Mouse (Mus musculus) heart, postnatal 25 days (tissue): ENCODE measurements around the gene Sh2d1b1. TPM values are rescaled to one million over a fixed set of nuclear protein-coding genes. Genes with fewer than 3 reads are reported as not detected.
"Not testable (repeated sequence)": the region's sequence is repeated elsewhere in the genome, so short reads cannot be mapped to it uniquely, and the experiment has no call there.

Source experiments
- DNase-seq: peaks from one replicate; pipeline ENCODE4 v3.0.0; 2022; ENCODE audit warnings: low spot score
- intact Hi-C: fragments of 180-260 bp; cut with DNase I; formaldehyde crosslinking; loops from one replicate; pipeline ENCODE4 v1.15.1; 2025
- total RNA-seq, 2 experiments: library from RNA; stranded (reverse); gene quantifications; 2 replicates each; pipeline ENCODE4 v1.2.3; 2021

The Sh2d1b1 gene
- total RNA-seq, result under 1 TPM; 0.13 to 0.14 TPM

DNA sequence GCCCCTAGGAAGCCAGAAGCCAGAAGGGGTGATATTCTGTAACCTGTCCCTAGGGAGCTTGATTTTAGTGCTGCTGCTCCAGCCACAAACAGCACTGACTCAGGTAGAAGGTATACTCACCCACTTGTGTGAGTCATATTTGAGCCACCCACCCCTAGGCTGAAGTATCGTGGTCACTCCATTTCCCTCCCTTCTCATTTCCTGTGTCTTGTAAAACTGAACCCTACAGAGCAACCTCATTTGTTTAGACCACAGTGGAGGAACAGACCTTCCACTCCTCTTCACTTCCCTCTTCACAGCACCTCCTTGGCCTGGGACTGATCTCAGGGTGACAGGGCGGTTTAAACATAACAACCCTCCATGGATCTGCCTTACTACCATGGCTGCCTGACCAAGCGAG is at the start of gene Sh2d1b1:
Sh2d1b1 (plus strand) TSS at position 305 of the 400 bp plus-strand sequence.
- DNase-seq, result no peak
- intact Hi-C loops, result no loop called here

DNA sequence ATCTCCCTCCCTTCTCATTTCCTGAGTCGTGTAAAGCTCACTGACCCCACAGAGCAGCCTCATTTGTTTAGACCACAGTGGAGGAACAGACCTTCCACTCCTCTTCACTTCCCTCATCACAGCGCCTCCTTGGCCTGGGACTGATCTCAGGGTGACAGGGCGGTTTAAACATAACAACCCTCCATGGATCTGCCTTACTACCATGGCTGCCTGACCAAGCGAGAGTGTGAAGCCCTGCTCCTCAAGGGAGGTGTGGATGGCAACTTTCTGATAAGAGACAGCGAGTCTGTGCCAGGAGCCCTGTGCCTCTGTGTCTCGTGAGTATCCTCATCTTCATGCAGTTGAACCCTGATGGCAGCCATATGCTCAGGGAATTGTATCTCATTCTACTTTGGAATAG is 44.4 kb upstream of the Sh2d1b1 start, which contains the start of gene Sh2d1b2:
Sh2d1b2 (plus strand) TSS at position 62 of the 400 bp plus-strand sequence.
- DNase-seq, intact Hi-C loops: not testable (repeated sequence)

DNA sequence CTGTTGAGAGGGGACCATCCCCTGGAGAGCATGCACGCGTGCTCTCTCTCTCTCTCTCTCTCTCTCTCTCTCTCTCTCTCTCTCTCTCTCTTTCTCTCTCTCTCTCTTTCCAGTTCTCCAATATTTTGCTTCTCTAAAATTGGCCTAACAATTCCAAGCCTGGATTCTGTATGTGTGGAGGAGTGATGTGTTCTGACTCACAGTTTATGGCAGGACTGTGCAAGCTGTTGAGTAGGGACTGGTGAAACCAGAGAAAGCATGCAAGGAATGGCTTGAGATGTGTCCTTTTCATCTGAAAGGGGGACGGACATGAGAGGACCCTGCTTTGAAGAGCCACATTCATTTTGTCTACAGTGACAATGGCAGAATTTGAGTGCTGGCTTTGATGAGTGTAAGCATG is 32.1 kb upstream of the Sh2d1b1 start:
- no peak for DNase-seq
- intact Hi-C loops, result no loop called here

DNA sequence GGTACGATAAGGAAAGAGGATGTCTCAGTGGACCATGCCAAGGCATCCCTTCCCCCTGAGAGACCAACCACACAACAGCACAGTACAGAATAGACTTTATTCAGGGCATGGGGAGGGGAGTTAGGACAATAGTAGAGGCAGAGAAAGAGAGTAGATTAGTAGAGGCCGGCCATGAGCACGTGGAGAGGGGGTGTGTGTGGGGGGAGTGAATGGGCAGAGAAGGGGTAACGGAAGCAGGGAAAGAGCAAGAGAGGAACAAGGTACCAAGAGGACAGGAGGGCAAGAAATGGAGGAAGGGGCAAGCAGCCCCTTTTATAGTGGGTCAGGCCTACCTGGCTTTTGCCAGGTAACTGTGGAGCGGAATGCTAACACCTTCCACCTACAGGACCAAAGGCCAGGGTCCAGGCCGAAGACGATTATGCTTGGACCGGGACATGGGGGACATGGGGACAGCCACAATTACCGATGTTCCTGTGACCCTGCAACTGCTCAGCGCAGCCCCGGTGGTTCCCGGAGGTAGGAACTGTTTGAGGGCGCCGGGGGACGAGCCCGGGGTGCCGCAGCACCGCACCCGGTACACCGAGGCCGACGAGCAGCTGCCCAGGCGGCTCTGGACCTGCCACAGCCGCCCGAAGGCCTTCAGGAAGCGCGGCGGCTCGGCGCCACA is 22.1 kb upstream of the Sh2d1b1 start:
- intact Hi-C loops, result no loop called here

DNA sequence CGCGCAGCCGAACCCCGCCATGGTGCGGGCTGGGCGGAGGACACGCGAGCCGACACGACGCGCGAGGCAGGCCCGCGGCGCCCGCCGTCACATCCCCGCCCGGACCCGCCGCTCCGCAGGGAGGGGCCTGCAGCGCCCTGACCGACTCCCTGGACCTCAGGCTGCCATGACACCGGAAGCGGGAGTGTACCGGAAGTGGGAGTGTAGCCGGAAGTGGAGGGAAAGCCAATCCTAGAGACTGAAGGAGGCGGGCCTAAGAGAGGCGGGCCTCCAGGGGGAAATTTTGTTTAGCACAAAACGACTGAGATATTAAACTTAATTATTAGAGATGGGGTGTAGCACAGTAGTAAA is 21.6 kb upstream of the Sh2d1b1 start:
- peak; percentile 76 for DNase-seq
- intact Hi-C loops, result no loop called here

More for the DNA sequence above, 22.1 kb upstream of the Sh2d1b1 start:
- no peak for DNase-seq

DNA sequence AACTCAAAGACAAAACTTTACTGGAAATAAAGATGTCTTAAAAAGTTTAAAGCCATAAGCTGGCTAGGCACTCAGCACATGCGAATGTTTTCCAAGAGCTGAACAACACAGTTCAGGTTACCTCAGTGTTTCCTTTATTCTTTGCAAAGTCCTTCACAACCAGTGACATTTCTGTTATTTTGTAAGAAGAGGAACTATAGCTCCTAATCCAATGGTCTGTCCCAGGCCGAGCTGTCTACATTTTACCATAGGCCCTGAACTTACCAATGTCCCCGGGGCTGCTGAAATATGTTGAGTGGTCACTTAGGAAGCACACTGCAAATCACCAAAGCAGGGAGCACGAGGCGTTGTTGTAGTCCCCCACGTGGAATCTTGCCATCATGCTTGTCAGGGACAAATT is 6.8 kb upstream of the Sh2d1b1 start:
- no peak for DNase-seq
- intact Hi-C loops, result no loop called here

DNA sequence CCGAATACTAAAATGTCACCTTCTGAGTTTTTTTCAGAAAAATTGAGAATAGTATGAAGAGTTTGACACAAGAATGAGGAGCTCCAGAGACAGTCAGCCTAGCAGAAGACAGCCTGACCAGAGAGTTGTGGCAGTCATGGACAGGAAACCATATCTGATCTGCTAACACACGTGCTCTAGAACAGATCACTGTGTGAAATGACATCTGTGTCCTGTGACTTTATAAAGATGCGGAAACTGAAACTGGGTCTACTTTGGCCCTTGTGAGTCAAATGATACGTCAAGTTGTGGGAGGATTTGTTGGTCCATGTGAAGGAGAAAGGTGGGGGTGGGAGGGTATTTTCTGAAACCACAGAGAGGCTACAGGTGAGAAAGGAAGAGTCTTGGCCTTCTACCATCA is 6.4 kb upstream of the Sh2d1b1 start:
- intact Hi-C loops, result no loop called here
- DNase-seq, result no peak

DNA sequence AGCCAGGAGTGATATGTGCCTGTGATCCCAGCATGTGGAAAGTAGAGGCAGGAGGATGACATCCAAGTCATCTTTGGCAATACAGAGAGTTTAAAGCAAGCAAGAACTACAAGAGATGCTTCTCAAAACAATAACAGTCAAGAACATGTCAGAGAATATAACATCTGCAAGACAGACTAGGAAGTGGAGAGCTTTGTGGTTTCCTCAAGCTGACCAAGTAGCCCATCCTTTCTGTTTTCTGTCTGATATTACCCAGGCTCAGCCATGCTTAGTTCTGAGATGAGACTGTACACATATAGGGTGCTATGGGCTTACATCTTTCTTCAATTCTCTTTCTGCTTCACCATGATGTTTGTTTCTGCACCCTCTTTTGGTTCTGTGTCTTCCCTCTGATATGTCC is 3.9 kb upstream of the Sh2d1b1 start:
- intact Hi-C loops, result no loop called here
- DNase-seq, result no peak

DNA sequence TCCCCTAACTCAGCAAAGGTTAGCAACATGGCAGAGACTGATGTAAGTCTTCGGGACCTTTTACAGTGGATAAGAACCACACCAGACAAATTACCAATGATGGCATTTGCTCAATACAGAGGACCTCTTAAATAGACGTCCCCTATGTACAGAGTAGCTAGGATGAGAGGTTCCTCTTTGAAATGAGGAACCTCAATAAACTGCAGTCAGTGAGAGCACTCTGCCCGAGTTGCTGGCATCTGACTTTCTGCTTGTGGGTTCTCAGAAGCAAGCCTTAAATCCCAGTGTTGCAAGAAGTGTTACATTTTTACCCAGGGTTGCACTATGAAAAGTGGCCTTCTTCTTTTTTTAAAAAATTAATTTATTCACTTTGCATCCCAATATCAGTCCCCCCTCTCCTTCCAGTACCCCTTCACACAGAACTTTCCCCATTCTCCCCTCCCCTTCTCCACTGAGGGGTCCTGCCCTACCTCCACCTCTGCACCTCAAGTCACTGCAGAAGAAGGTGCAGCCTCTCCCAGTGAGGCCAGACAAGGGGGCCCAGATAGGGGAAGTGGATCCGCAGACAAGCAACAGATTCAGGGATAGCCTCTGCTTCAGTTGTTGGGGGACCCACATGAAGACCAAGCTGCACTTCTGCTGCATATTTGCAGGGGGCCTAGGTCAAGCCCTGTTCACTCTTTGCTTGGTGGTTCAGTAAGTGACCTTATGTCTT is 5.5 kb downstream of the Sh2d1b1 start:
- DNase-seq, result no peak
- intact Hi-C loops, result loop anchor here (10.0 kb wide), 1 partner anchor 552 kb away; no protein-coding TSS in a partner anchor

DNA sequence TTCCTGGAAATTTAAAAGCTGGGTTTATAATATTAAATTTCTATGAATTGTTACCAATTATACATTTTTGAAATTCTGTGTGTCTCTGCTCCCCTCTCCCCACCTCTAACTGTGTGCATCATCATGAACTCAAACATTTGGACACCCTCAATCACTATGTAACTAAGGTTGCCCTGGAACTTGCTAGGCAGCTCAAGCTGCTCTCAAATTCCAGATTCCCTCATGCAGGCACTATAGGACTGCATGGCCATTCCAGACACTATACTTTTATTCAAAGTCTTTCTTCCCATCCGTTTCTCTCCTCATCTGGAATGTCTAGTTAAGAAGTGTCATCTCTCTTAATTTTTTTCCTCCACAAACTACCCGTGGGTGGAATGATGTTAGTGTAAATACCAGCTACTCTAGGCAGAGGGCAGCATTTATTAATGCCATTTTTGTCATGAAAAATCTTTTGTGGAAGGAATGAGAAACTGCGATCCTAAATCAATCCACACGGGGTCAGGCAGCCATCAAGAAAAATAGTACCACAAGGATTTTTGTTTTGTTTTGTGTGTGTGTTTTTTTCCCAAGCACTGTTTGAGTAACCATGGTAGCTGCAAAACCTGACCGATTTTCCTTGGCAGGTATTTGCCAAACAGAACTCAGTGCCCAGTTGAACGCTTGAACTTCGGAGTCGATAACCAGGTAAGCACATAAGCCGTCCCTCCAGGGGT is 15.3 kb downstream of the Sh2d1b1 start:
- DNase-seq, result no peak

DNA sequence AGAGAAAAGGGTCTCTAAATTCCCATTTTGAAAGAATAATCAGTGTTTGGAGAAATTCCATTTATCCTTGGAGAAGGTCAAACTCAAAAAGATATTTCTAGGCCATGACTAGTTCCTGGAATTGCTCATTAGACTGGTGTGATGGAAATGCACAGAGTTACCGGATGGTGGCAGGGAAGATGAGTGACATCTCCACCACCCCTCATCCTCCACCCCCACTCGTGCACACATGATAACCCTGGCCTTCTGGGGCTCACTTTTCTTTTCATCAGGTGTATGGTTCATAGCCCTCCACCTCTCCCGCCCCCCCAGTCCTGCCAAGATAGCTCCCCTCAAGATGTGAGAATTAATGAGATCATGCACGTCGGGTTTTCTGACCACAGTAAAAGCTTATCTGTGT is 16.1 kb downstream of the Sh2d1b1 start:
- no peak for DNase-seq
- intact Hi-C loops, result loop anchor here (2.0 kb wide), 1 partner anchor 320 kb away; no protein-coding TSS in a partner anchor

More for the DNA sequence above, 15.3 kb downstream of the Sh2d1b1 start:
- intact Hi-C loops, result loop anchor here (2.0 kb wide), 1 partner anchor 320 kb away; no protein-coding TSS in a partner anchor

DNA sequence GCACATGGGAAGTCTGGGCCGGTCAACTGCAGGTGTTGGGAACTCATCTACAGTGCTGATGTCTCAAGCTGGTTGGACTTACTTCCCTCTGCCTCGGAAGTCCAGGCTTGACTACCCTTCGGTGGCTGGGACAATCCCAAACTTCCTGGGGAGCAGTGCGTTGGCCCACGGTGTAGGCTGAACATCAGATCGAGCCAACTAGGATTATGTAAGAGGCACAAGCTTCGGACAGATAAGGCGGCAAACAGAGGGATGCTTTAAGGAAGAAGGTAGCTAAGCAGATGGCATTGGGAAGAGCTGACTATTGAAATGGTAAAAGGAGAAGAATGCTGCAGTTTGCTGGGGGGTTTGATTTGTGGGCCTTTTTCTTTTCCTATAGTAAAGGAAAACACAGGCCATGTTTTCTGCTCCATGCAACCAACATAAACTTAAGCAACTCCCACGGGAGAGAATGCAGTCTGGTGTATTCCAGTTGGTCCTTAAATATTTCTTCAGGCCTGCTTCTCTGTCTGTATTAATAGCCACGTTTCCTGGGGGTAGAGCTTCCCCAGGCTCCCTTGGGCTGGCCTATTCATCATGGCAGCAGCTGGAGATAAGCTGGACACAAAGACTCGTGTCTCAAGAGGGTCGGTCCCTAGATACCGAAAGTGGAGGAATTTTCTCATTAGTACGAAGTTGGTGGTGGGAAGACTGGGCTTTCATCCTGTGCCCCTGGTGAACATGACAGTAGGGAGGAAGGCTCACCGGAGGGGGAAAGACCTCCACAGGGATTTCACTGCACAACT is 17.9 kb downstream of the Sh2d1b1 start:
- DNase-seq, result no peak
- intact Hi-C loops, result no loop called here

DNA sequence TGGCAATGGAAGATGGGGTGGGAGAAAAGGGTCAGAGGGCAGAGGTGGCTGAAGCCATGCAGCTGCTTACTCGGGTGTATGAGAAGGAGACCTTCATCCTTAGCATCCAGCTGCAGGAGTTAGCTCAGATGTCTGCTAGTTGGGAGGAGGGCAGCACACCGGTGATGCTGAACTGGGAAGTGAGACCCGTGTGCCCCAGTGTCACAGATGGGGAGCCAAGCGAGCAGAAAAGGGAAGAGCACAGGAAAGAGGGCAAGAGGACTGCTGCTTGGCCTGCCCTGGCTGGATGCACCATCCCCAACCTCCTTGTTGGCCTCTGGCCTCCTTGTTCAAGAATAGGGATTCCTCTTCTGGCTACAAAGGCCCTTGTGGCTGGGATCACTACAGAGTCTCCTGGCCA is 22.4 kb downstream of the Sh2d1b1 start:
- intact Hi-C loops, result no loop called here
- DNase-seq, result no peak

DNA sequence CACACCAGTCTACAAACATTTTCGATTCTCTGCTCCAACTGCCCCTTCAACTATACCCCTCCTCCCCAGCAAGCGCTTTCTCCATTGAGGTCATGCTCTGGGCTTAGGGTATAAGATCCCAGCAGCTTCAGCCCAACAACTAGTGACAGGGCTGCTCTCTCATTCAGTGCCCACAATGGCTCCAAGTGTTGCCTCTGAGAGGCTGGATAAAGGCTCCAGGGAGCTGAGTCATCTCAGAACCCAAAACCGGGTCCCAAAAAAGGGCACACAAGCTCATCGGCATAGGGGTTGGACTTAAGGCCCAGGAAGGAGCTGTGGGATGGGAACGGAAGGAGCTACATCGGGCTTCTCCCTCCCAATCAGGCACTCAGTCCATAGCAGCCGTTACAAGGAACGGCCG is 24.6 kb downstream of the Sh2d1b1 start:
- no peak for DNase-seq

DNA sequence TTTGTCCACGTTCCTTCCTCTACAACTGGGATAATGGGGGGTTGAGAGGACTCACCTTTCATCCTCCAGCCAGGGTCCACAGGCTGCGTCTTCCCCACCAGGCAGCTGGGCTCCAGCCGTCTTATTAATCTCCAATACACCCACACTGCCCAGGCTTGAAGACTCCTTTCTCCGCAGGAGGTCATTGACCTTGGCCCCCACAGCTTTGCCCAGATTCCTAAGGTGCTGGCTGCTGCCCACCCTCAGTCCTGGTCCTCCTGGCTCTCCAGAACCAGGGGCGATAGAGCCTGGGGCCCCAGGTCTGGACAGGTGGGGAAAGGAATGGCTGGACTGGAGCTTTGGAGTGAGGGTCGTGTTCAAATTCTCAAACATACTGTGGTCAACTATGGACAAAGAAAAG is 25.3 kb downstream of the Sh2d1b1 start:
- DNase-seq, result no peak
- intact Hi-C loops, result no loop called here

More for the DNA sequence above, 24.6 kb downstream of the Sh2d1b1 start:
- intact Hi-C loops, result no loop called here

DNA sequence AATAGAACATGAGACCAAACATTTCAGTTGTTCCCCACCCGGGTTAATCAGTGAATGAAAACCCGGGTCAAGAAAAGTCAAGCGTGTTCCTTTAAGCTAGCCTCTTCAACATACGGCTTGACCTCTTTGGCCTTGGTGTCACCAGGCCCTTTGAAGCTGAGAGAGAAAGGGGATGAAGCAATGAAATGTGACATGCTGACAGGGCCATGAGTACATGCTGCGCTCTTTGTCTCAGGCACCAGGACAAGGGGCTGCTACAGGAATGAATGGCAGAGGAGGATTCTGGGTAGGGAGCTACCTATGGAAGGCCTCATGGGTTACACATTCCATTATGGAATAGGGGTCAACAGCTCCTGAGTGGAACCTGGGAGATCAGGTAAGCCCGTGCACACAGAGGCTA is 26.0 kb downstream of the Sh2d1b1 start:
- intact Hi-C loops, result no loop called here
- DNase-seq, result no peak

DNA sequence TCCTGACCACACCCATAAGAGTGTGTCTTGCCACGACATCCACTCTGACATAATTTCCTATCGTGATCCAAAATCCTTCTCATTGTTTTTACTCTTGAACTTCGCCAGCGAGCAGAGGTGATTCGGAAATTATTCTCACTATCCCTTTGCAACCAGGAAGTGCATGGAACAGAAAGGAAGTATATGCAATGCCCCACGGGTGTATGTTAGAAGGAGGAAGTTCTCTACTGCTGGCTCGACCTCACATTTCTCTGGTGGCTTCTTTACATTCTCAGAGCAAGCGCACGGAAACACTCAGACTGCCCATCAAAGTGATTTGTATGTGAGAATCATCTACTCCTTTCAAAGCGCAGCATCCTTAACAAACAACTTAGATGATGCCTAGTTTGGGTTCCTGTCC is 27.9 kb downstream of the Sh2d1b1 start:
- intact Hi-C loops, result no loop called here

DNA sequence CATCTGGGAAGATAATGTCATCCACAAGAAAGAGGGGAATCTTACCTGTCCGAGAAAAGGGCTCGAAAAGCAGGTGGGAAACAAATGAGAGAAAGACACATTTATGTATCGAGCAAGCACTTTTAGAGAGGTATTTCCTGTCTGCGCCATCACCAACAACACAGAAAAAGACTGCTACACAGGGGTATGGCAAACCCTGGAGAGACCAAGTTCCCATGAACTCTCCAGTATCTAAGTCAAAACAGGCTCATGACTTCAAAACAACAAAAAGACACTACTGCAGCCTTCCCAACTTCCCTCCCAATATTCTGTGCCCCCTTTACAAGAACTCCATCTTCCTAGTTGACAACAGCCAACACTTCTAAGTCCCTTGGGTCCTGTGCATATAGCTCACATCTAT is 29.1 kb downstream of the Sh2d1b1 start, which contains the start of gene Gm7694:
Gm7694 (minus strand) TSS at position 101 of the 400 bp plus-strand sequence.
- no peak for DNase-seq
- intact Hi-C loops, result no loop called here

More for the DNA sequence above, 27.9 kb downstream of the Sh2d1b1 start:
- DNase-seq, result no peak

DNA sequence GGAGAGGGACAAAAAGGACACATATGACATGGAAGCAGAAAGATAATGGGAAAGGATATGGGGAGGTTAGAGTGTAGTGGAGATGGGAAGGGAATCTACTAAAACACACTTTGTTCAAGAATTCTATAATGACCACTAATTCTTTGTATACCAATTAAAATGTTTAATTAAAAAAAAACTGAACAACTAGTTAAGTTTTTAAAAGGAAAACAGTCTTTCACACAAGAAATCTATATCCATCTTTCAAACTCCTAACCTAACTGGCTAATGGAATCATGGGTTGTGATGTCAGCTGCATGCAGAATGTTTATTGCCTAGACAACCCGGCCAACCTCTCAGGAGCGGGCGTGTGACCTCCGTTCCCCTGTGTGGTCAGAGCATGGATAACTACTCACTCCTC is 31.4 kb downstream of the Sh2d1b1 start, which contains the start of gene Spata46:
Spata46 (plus strand) TSS at position 301 of the 400 bp plus-strand sequence.
- intact Hi-C loops, result no loop called here
- DNase-seq, result no peak

DNA sequence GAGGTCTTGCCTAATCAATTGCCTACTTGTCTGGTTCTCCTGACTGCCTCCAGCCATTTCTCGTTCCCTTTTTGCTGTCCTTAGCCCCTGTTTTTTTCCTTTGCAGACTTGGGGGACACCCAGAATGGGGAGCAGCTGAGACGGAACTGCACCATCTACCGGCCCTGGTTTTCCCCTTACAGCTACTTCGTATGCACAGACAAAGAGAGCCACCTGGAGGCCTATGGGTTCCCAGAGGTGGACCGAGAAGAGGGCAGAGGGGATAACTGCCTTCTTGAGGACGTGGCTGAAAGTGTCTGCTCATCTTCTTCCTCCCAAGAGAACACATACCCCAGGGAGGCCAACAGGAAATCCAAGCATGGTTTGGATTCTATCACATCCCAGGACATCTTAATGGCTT is 34.3 kb downstream of the Sh2d1b1 start:
- no peak for DNase-seq
- intact Hi-C loops, result no loop called here
